Mouse (Mus musculus) ES-E14 (cell line): ENCODE data around the gene Prkag2.

Experiments used
- MAFK ChIP-seq: IDR thresholded peaks from 2 replicates; pipeline ENCODE4 v1.6.1; 2014; ENCODE audit warnings: mild to moderate bottlenecking, low read depth, low read length, inconsistent platforms; ENCODE audit not compliant: insufficient read depth
- ZNF384 ChIP-seq: IDR thresholded peaks from 2 replicates; pipeline ENCODE4 v1.6.1; 2012; ENCODE audit warnings: low read depth, low read length, inconsistent platforms

GRCm38 (mm10) chr5:24936451-24936850, 164.0 kb downstream of the Prkag2 start:
- TF ChIP-seq ZNF384 (no peak), MAFK (no peak)
